Mouse (Mus musculus) lung, adult 2 months (tissue): ENCODE measurements around the gene Apoa1.

Experiments
- CTCF ChIP-seq: fragments of 200-500 bp; IDR thresholded peaks from 2 replicates; pipeline ENCODE4 v1.5.1; 2011; ENCODE audit warnings: mild to moderate bottlenecking, low read length, control low read depth; ENCODE audit not compliant: insufficient read depth
- POLR2A ChIP-seq: fragments of 200-500 bp; IDR thresholded peaks from 2 replicates; pipeline ENCODE4 v1.6.1; 2011; ENCODE audit warnings: low read depth, mild to moderate bottlenecking, control low read depth, low read length, borderline replicate concordance; ENCODE audit errors: extremely low read depth

DNA sequence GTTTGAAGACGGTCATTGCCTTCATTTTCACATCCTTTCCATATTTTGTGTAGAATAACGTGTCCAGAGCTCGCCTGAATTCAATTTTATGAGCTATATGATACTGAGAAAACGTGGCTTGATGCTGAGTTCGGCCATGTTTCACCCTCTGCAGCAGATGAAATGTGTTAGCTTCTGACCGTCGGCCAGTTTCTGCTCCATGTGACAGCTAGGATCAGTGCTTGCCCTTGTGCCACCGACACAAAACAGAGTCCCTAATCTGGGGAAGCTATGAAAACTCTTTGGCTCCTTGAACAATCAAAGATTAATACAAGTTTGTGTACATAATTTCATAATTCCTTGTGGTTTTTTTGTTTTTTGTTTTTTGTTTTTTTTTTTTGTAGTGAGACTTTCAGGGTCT, 37.1 kb upstream of the Apoa1 start:
- TF ChIP-seq CTCF (no peak), POLR2A (no peak)
